Mouse (Mus musculus) embryonic facial prominence, embryonic 12.5 days (tissue): ENCODE results near the gene Dld. TPM values are rescaled to one million over a fixed set of nuclear protein-coding genes. Genes with fewer than 3 reads are reported as not detected.

Source experiments
- ATAC-seq: fragments of 200-750 bp; cut with Nextera tagmentation; 2 replicates; pipeline ENCODE4 v1.8.0; 2017; ENCODE audit not compliant: insufficient number of reproducible peaks, insufficient read depth, low FRiP score, low TSS enrichment
- H3K27ac ChIP-seq: fragments of 300-500 bp; sonication (generic); 2 replicates; pipeline ENCODE4 v1.5.1; 2016; ENCODE audit warnings: mild to moderate bottlenecking
- H3K27me3 ChIP-seq: fragments of 300-500 bp; sonication (generic); 2 replicates; pipeline ENCODE4 v1.6.1; 2016; ENCODE audit warnings: mild to moderate bottlenecking, moderate library complexity
- H3K36me3 ChIP-seq: fragments of 300-500 bp; sonication (generic); 2 replicates; pipeline ENCODE4 v1.6.1; 2016; ENCODE audit warnings: mild to moderate bottlenecking
- H3K4me1 ChIP-seq: fragments of 300-500 bp; sonication (generic); 2 replicates; pipeline ENCODE4 v1.6.1; 2016
- H3K4me2 ChIP-seq: fragments of 300-500 bp; sonication (generic); replicated peaks from 2 replicates; pipeline ENCODE4 v1.6.1; 2016; ENCODE audit warnings: mild to moderate bottlenecking, moderate library complexity
- H3K4me3 ChIP-seq: fragments of 300-500 bp; sonication (generic); 2 replicates; pipeline ENCODE4 v1.5.1; 2016; ENCODE audit warnings: mild to moderate bottlenecking
- H3K9ac ChIP-seq: fragments of 300-500 bp; sonication (generic); 2 replicates; pipeline ENCODE4 v1.6.1; 2016; ENCODE audit warnings: mild to moderate bottlenecking, moderate library complexity
- H3K9me3 ChIP-seq: fragments of 300-500 bp; sonication (generic); 2 replicates; pipeline ENCODE4 v1.6.1; 2016; ENCODE audit warnings: mild to moderate bottlenecking, moderate library complexity
- WGBS: fragments of 180-500 bp; shearing (Covaris S2); methylation state at CpG from one replicate; pipeline ENCODE4 v1.1.7; 2016; 5-methylcytosine and 5-hydroxymethylcytosine counted together
- polyA plus RNA-seq: library from polyadenylated mRNA; unstranded; fragments of >200 nt; fragmentation: Nextera tagmentation; extraction: Ambion mirVana; gene quantifications from 2 replicates; pipeline ENCODE4 v1.2.1, GENCODE M21; 2016

Dld gene
- polyA plus RNA-seq, 1 experiment from 2014 or later = 165 TPM

DNA sequence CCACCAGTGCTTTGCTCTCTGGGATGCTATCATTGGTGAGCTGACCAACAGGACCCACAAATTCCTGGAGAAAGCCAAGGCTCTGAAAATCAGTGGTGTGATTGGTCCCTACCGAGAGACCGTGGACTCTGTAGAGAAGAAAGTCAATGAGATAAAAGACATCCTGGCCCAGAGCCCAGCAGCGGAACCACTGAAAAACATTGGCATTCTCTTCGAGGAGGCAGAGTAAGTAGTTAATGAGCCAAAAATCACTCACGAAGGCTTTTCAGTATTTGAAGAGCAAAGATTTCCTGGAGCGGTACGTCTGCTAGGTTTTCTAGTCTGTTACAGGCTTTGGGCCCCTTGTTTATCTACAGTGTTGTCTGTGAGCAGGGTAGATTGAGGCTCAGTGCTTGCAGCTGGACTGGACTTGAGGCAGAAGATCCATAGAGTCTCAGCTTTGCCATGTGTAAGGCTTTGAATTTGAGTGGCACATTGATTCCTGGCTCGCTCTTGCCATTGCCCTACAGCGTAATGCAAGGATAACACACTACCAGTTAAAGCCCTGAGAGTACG, 32.8 kb downstream of the Dld start:
- ATAC-seq = no peak
- 96% methylated on average over 10 of the region's 10 CpGs for WGBS
- H3K27ac ChIP-seq = no peak overlapping the region

DNA sequence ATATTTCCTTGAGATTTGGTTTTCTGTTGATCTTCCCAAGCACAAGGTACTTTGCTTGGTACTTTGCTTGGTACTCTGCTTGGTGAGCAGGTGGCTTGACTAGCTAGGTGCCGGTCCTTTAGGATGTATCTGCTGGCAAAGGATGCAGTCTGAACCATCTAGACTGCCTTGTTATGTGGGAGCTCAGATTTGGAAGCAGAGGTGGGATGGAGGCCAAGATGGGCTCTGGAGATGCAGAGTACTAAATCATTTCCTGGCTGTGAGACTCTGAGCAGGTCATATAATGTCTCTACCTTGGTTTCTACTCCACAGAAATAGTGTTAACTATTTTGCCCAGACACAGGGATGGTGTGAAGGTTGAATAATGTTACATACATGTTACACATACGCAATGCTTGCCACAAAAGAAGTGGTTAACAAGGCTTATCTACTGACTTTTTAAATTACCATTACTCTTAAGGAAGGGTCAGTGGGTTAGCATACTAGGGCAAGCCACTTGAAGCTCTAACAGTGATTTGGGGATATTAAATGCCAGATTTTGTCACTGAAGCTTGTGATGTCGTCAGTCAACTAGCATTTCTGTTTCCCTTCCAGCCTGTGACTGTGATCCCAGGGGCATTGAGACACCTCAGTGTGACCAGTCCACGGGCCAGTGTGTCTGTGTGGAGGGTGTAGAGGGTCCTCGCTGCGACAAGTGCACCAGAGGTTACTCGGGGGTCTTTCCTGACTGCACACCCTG, 33.4 kb downstream of the Dld start:
- no peak for ATAC-seq
- 93% methylated on average over 7 of the region's 7 CpGs for WGBS
- Histone ChIP-seq H3K4me1 (peaks cover 13% of the 10 kb centered on the region), H3K9me3 (peaks cover 7% of the 10 kb centered on the region; the same call in 1 of the 2 replicates), H3K9ac (no peak overlapping the region), H3K27ac (no peak overlapping the region), H3K4me3 (no peak overlapping the region), H3K36me3 (peaks cover 80% of the 10 kb centered on the region), H3K4me2 (no peak overlapping the region), H3K27me3 (no peaks in the 10 kb centered on the region)

More for the DNA sequence above, 32.8 kb downstream of the Dld start:
- Histone ChIP-seq H3K4me3 (no peak overlapping the region), H3K4me1 (peaks cover 13% of the 10 kb centered on the region), H3K4me2 (no peak overlapping the region), H3K36me3 (peaks cover 80% of the 10 kb centered on the region), H3K27me3 (no peaks in the 10 kb centered on the region), H3K9me3 (peaks cover 7% of the 10 kb centered on the region; the same call in 1 of the 2 replicates), H3K9ac (no peak overlapping the region)

DNA sequence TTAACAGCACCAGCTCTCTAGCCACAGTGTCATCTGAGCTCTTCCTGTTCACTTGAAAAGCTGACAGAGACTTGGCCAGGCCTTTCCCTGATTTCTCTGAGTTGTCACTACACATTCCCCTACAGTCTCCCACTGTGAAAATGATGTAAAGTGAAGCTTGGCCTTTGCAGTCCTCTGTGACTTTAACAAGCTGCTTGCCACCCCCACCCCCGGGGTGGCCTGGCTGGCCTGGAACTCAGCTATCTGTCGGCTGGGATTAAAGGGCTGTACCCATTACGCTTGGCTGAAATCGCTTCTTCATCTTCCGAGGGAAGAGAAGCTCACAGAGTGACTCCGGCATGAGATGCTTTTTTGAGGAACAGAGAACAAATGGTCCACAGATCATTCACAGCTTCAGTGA, 35.3 kb downstream of the Dld start:
- no peak overlapping the region for H3K4me3 ChIP-seq
- no peak for ATAC-seq
- 68% methylated on average over 6 of the region's 6 CpGs for WGBS
- no peak overlapping the region for H3K4me2 ChIP-seq
- H3K9ac ChIP-seq = no peak overlapping the region
- H3K27me3 ChIP-seq = no peaks in the 10 kb centered on the region
- H3K4me1 ChIP-seq = peaks cover 6% of the 10 kb centered on the region; the same call in 1 of the 2 replicates
- no peak overlapping the region for H3K27ac ChIP-seq
- peaks cover 7% of the 10 kb centered on the region; the same call in 1 of the 2 replicates for H3K9me3 ChIP-seq
- peaks cover 82% of the 10 kb centered on the region for H3K36me3 ChIP-seq

- 93% methylated on average over 7 of the region's 7 CpGs for whole genome bisulfite sequencing
- Histone ChIP-seq H3K9ac (no peak overlapping the region), H3K4me3 (no peak overlapping the region), H3K4me2 (no peak overlapping the region), H3K27ac (no peak overlapping the region), H3K4me1 (no peaks in the 10 kb centered on the region), H3K36me3 (peaks cover 77% of the 10 kb centered on the region), H3K27me3 (no peaks in the 10 kb centered on the region), H3K9me3 (peaks cover 7% of the 10 kb centered on the region; the same call in 1 of the 2 replicates)
- no peak for ATAC-seq
Measured at GRCm38 (mm10) chr12:31314310-31314709, 36.9 kb downstream of the Dld start.

GRCm38 (mm10) chr12:31313136-31313535, 38.1 kb downstream of the Dld start:
- Histone ChIP-seq H3K4me1 (no peaks in the 10 kb centered on the region), H3K4me2 (no peak overlapping the region), H3K27ac (no peak overlapping the region), H3K27me3 (no peaks in the 10 kb centered on the region), H3K9ac (no peak overlapping the region), H3K4me3 (no peak overlapping the region), H3K9me3 (peaks cover 7% of the 10 kb centered on the region; the same call in 1 of the 2 replicates), H3K36me3 (peaks cover 70% of the 10 kb centered on the region)
- ATAC-seq = no peak
- 92% methylated on average over 4 of the region's 4 CpGs for WGBS

DNA sequence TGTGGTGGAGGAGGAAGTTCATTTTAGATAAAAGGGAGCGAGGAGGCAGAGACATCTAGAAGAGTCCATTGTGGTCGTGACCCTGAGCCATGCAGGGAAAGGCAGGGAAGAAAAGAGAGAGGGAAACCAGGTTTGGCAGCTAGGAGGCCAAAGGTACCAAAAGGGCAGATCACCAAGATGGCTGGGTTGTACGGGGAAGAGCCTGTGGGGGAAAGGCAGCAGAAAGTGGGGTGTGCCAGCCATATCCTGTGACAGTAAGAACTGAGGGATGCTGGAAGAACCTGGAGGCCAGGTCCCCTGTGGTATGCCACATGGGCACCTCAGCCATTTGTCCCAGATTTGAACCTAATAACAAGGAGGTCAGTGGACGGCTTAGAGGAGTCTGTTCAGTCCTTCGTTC, 39.0 kb downstream of the Dld start:
- H3K9ac ChIP-seq = no peak overlapping the region
- H3K4me1 ChIP-seq = no peaks in the 10 kb centered on the region
- H3K36me3 ChIP-seq = peaks cover 75% of the 10 kb centered on the region
- no peak overlapping the region for H3K4me2 ChIP-seq
- ATAC-seq = no peak
- H3K27ac ChIP-seq = no peak overlapping the region
- peaks cover 7% of the 10 kb centered on the region; the same call in 1 of the 2 replicates for H3K9me3 ChIP-seq
- no peak overlapping the region for H3K4me3 ChIP-seq
- 88% methylated on average over 5 of the region's 5 CpGs for WGBS
- no peaks in the 10 kb centered on the region for H3K27me3 ChIP-seq

- Histone ChIP-seq H3K9ac (no peak overlapping the region), H3K27me3 (no peaks in the 10 kb centered on the region), H3K4me3 (no peak overlapping the region), H3K27ac (no peak overlapping the region), H3K36me3 (peaks cover 79% of the 10 kb centered on the region), H3K4me2 (no peak overlapping the region), H3K4me1 (no peaks in the 10 kb centered on the region), H3K9me3 (peaks cover 7% of the 10 kb centered on the region; the same call in 1 of the 2 replicates)
- ATAC-seq = no peak
- WGBS = 82% methylated on average over 9 of the region's 9 CpGs
Measured at GRCm38 (mm10) chr12:31311671-31312265, 39.5 kb downstream of the Dld start.

DNA sequence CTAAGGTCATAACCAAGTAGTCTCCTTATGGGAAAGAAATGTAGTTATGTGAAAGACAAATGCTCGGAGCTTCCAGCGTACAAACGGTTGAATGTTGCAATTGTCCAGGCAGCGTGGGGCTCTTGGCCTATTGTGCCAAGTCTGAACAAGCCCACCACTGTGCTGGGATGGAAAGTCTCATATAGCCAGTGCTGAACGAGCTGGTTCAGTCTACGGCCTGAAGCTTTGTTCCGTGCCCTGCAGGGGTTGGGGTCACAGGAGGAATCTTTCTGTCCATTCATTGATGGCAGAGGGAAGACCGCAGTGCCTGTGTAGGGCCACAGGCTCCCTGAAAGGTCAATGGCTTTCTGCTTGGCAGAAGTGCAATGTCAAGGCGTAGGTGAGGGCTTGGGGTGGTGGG, 40.6 kb downstream of the Dld start:
- H3K9me3 ChIP-seq = peaks cover 7% of the 10 kb centered on the region; the same call in 1 of the 2 replicates
- no peak overlapping the region for H3K27ac ChIP-seq
- H3K9ac ChIP-seq = no peak overlapping the region
- peaks cover 76% of the 10 kb centered on the region for H3K36me3 ChIP-seq
- no peak overlapping the region for H3K4me3 ChIP-seq
- 46% methylated on average over 9 of the region's 9 CpGs for WGBS
- H3K4me1 ChIP-seq = no peaks in the 10 kb centered on the region
- 0 out of 2 replicates have a peak, but pooled peaks have one; percentile 48 for ATAC-seq
- H3K4me2 ChIP-seq = no peak overlapping the region
- no peaks in the 10 kb centered on the region for H3K27me3 ChIP-seq

GRCm38 (mm10) chr12:31307756-31308155, 43.5 kb downstream of the Dld start:
- no peak for ATAC-seq
- H3K9ac ChIP-seq = no peak overlapping the region
- peaks cover 78% of the 10 kb centered on the region for H3K36me3 ChIP-seq
- H3K27me3 ChIP-seq = no peaks in the 10 kb centered on the region
- 92% methylated on average over 8 of the region's 8 CpGs for WGBS
- no peaks in the 10 kb centered on the region for H3K9me3 ChIP-seq
- no peak overlapping the region for H3K4me2 ChIP-seq
- no peak overlapping the region for H3K27ac ChIP-seq
- no peaks in the 10 kb centered on the region for H3K4me1 ChIP-seq
- no peak overlapping the region for H3K4me3 ChIP-seq

DNA sequence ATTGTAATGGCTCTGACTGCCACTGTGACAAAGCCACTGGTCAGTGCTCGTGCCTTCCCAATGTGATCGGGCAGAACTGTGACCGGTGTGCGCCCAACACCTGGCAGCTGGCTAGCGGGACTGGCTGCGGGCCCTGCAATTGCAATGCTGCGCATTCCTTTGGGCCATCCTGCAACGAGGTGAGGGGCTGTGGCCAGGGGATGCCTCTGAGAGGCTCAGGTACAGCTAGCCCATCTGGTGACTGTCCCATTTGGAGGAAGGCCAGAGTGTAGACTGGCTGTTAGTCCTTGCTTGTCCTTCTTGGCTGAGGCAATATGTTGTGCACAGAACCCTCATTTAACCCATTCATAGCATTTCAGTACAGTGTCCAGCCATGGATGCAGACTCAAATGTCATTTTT, 44.2 kb downstream of the Dld start:
- Histone ChIP-seq H3K4me2 (no peak overlapping the region), H3K27me3 (no peaks in the 10 kb centered on the region), H3K4me1 (no peaks in the 10 kb centered on the region), H3K9me3 (no peaks in the 10 kb centered on the region), H3K9ac (no peak overlapping the region), H3K4me3 (no peak overlapping the region), H3K36me3 (peaks cover 78% of the 10 kb centered on the region), H3K27ac (no peak overlapping the region)
- ATAC-seq = no peak
- 94% methylated on average over 8 of the region's 8 CpGs for WGBS

DNA sequence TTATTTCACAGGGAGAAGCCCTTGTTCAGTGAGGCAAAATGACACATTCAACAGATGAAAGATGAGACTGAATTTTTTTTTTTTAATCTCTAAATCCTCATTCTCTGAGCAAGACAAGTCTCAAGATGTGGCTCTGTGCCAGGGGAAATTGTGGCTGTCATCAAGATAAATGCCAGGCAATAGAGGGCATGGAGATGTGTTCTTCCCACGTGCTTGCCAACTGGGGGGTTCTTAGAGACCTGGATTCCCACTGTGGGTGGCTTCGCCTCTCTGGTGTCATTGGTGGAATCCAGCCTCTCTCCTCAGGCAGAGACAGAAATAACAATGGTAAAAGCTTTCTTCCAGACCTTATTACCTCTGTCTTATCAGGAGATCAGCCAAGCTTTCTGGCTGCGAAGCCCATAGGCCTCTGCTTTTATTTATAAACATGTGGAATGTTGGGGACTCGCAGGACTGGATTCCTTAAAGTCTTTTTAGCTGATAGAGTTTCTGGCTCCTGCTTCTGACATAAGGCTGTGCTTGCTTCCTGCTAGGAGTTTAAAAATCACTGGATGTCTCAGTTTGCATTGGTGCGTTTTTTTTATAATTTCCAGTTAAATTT, 45.1 kb downstream of the Dld start:
- 71% methylated on average over 5 of the region's 5 CpGs for WGBS
- H3K36me3 ChIP-seq = peaks cover 82% of the 10 kb centered on the region

More for the DNA sequence above, 45.1 kb downstream of the Dld start:
- no peak overlapping the region for H3K4me2 ChIP-seq
- no peak for ATAC-seq
- no peak overlapping the region for H3K27ac ChIP-seq
- no peaks in the 10 kb centered on the region for H3K27me3 ChIP-seq
- no peak overlapping the region for H3K9ac ChIP-seq
- no peaks in the 10 kb centered on the region for H3K4me1 ChIP-seq
- no peaks in the 10 kb centered on the region for H3K9me3 ChIP-seq
- H3K4me3 ChIP-seq = no peak overlapping the region
